Mouse (Mus musculus): ENCODE measurements around the gene Klhl5. TPM values are rescaled to one million over a fixed set of nuclear protein-coding genes. Genes with fewer than 3 reads are reported as not detected.

Gene Klhl5
- polyA plus RNA-seq, 1 experiment from 2014 or later = 25.3 TPM

DNA sequence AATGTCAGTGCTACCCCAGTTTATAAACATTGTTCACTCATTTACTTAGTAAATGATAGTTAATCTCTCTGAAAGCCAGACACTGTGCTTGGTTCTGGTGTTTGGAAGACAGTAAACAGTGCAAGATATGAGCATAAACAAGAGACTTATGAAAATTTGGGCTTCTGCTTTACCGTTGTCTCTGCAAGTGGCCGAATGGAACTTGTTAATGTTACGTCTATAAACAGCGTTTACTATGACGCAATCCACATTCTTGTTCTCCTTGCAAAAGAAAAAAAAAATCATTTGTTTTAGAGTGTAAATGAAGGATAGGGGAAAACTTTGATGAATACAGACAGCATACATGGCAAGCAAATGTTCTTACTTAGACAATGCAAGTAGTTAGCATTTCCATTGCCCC is 15.4 kb upstream of the Klhl5 start, which contains the start of gene Tmem156:
Gene Tmem156, minus strand, starts transcription at position 212 of the 400 bp plus-strand sequence.
- DNase-seq (ENCODE audit: low spot score) = no peak
- Histone ChIP-seq H3K27ac (ENCODE audit: low read depth, low read length) (no peak within 1 kb of the TSS), H3K9ac (ENCODE audit: low read depth, low read length) (no peak within 1 kb of the TSS), H3K27me3 (ENCODE audit: control insufficient read depth, insufficient read depth, low read length) (no peaks in the 10 kb centered on the region), H3K9me3 (ENCODE audit: control insufficient read depth, low read length) (no peaks in the 10 kb centered on the region), H3K4me2 (replicated peaks; ENCODE audit: low read depth, low read length) (no peak within 1 kb of the TSS), H3K4me1 (replicated peaks; ENCODE audit: control insufficient read depth, insufficient read depth, low read length) (no peaks in the 10 kb centered on the region), H3K4me3 (ENCODE audit: low read depth, low read length) (no peak within 1 kb of the TSS), H3K36me3 (ENCODE audit: control insufficient read depth, insufficient read depth, low read length) (no peaks in the 10 kb centered on the region)
- ATAC-seq (ENCODE audit: low FRiP score) = no peak
- WGBS = 89% methylated on average over 5 of the region's 5 CpGs

DNA sequence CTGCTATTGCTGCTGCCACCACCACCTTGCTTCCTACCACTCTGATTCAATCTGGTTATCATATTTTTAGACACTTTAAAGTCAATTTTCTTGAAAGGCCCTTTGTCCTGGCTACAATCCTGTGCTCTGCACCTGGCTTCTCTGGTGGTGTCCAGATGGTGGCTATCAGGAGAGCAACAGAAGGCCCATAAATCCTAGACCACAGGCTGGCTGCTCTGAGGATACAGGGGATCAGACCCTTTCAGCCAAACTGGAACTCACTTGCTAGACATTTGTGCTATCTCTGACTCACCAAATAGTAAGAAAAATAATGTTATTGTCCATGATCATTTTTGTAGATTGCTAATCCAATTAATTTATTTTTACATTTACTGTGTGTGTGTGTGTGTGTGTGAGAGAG is 13.6 kb upstream of the Klhl5 start:
- no peak overlapping the region for H3K9ac ChIP-seq (ENCODE audit: low read depth, low read length)
- no peak overlapping the region for H3K4me2 ChIP-seq (replicated peaks; ENCODE audit: low read depth, low read length)
- DNase-seq (ENCODE audit: low spot score) = no peak
- no peak overlapping the region for H3K27ac ChIP-seq (ENCODE audit: low read depth, low read length)
- H3K9me3 ChIP-seq (ENCODE audit: control insufficient read depth, low read length) = no peaks in the 10 kb centered on the region
- no peaks in the 10 kb centered on the region for H3K27me3 ChIP-seq (ENCODE audit: control insufficient read depth, insufficient read depth, low read length)
- no peak for ATAC-seq (ENCODE audit: low FRiP score)
- no peaks in the 10 kb centered on the region for H3K36me3 ChIP-seq (ENCODE audit: control insufficient read depth, insufficient read depth, low read length)
- no peaks in the 10 kb centered on the region for H3K4me1 ChIP-seq (replicated peaks; ENCODE audit: control insufficient read depth, insufficient read depth, low read length)
- no peak overlapping the region for H3K4me3 ChIP-seq (ENCODE audit: low read depth, low read length)

DNA sequence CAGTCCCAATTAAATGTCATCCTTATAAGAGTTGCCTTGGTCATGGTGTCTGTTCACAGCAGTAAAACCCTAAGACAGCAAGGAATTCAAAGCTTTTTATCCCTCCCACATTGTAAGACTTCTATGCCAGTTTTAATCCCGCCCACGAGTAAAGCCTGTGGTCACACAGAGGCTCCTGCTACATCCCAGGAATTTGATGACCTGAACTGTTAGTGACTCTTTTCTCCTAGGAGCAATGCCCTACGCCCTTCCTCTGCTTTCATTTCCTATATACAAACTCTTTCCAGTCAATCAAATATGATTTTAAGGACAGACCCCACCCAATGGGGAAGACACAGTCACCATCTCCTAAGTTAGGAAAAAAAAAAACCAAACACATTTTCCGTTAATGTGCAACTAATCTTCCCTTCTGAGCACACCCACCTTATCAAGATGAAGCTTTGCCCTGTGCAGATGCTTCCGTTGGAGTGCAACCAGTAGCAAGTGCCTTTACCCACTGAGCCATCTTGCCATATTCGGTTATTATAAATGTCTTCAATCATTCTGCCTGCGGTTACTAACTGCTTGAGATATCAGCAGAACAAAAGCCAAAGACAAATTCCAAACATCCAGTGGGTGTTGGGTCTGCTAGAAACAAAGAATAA is 12.3 kb upstream of the Klhl5 start:
- H3K9ac ChIP-seq (ENCODE audit: low read depth, low read length) = no peak overlapping the region
- ATAC-seq (ENCODE audit: low FRiP score) (no peak), DNase-seq (ENCODE audit: low spot score) (no peak)
- 91% methylated on average over 7 of the region's 7 CpGs for WGBS
- no peaks in the 10 kb centered on the region for H3K36me3 ChIP-seq (ENCODE audit: control insufficient read depth, insufficient read depth, low read length)
- no peaks in the 10 kb centered on the region for H3K27me3 ChIP-seq (ENCODE audit: control insufficient read depth, insufficient read depth, low read length)
- no peaks in the 10 kb centered on the region for H3K4me1 ChIP-seq (replicated peaks; ENCODE audit: control insufficient read depth, insufficient read depth, low read length)
- no peak overlapping the region for H3K27ac ChIP-seq (ENCODE audit: low read depth, low read length)
- no peak overlapping the region for H3K4me2 ChIP-seq (replicated peaks; ENCODE audit: low read depth, low read length)
- H3K9me3 ChIP-seq (ENCODE audit: control insufficient read depth, low read length) = no peaks in the 10 kb centered on the region
- H3K4me3 ChIP-seq (ENCODE audit: low read depth, low read length) = no peak overlapping the region

DNA sequence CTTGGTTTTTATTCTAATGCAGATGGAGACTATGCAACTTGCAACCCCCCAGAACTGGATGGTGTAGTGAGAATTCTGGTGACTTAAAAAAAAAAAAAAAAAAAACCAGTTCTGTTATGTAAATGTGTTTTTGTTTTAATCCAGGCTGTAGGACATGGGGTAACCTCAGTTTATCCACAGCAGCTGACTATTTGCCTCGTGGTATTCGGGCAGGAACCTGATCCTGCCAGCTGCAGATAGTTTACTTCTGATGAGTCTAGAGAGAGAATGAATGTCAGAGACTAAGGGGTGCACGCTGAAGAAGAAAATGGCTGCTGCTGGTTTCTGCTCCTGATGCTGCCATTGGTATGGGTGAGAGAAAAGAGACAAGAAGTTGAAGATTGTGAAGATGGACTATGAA is 11.3 kb upstream of the Klhl5 start:
- no peaks in the 10 kb centered on the region for H3K4me1 ChIP-seq (replicated peaks; ENCODE audit: control insufficient read depth, insufficient read depth, low read length)
- H3K36me3 ChIP-seq (ENCODE audit: control insufficient read depth, insufficient read depth, low read length) = no peaks in the 10 kb centered on the region
- H3K27me3 ChIP-seq (ENCODE audit: control insufficient read depth, insufficient read depth, low read length) = no peaks in the 10 kb centered on the region
- no peaks in the 10 kb centered on the region for H3K9me3 ChIP-seq (ENCODE audit: control insufficient read depth, low read length)
- H3K4me2 ChIP-seq (replicated peaks; ENCODE audit: low read depth, low read length) = no peak overlapping the region
- ATAC-seq (ENCODE audit: low FRiP score) = no peak
- DNase-seq (ENCODE audit: low spot score) = no peak
- no peak overlapping the region for H3K9ac ChIP-seq (ENCODE audit: low read depth, low read length)
- no peak overlapping the region for H3K4me3 ChIP-seq (ENCODE audit: low read depth, low read length)
- WGBS = 86% methylated on average over 3 of the region's 3 CpGs
- H3K27ac ChIP-seq (ENCODE audit: low read depth, low read length) = no peak overlapping the region

DNA sequence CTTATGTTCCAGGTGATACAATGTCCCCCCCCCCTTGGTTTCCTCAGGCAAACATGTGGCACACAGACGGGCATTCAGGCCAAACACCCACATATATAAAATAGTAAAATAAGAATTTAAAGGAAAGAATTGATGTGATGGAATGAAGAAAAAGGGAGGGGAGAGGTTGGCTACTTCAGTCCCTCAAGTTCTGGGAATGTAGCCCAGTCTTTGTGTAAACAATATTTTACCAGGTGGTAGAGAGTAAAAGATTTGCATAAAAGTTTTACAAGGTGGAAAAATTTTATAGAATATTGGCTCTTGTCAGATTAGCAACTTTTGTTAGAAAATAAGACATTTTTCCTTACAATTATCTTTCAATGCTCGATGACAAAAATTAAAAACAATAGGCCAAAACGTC is 10.5 kb upstream of the Klhl5 start:
- H3K36me3 ChIP-seq (ENCODE audit: control insufficient read depth, insufficient read depth, low read length) = no peaks in the 10 kb centered on the region
- H3K4me1 ChIP-seq (replicated peaks; ENCODE audit: control insufficient read depth, insufficient read depth, low read length) = no peaks in the 10 kb centered on the region
- no peak overlapping the region for H3K4me3 ChIP-seq (ENCODE audit: low read depth, low read length)
- H3K9ac ChIP-seq (ENCODE audit: low read depth, low read length) = no peak overlapping the region
- DNase-seq (ENCODE audit: low spot score) (no peak), ATAC-seq (ENCODE audit: low FRiP score) (no peak)
- no peaks in the 10 kb centered on the region for H3K27me3 ChIP-seq (ENCODE audit: control insufficient read depth, insufficient read depth, low read length)
- no peak overlapping the region for H3K27ac ChIP-seq (ENCODE audit: low read depth, low read length)
- no peak overlapping the region for H3K4me2 ChIP-seq (replicated peaks; ENCODE audit: low read depth, low read length)
- 76% methylated on average over 3 of the region's 3 CpGs for WGBS
- H3K9me3 ChIP-seq (ENCODE audit: control insufficient read depth, low read length) = no peaks in the 10 kb centered on the region

DNA sequence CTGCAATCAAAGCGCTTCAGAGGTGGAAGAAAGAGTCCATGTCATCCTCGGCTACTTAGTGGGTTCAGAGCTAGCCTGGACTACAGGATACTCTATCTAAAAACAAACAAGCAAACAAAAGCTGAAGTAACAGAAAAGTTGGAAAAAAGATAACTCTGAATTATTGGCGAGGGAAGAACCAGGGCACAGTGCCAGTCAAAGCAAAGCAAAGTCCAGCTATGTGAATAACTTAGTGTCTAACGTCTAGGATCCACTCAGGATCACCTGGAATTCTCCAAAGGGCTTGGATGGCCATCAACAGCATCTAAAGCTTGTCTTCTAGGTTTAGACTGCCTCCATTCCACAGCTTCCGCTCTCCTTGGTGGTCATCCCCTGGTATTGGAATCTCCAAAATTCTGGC is 9.9 kb upstream of the Klhl5 start:
- H3K27me3 ChIP-seq (ENCODE audit: control insufficient read depth, insufficient read depth, low read length) = no peaks in the 10 kb centered on the region
- DNase-seq (ENCODE audit: low spot score) (no peak), ATAC-seq (ENCODE audit: low FRiP score) (no peak)
- no peak overlapping the region for H3K4me3 ChIP-seq (ENCODE audit: low read depth, low read length)
- H3K9ac ChIP-seq (ENCODE audit: low read depth, low read length) = no peak overlapping the region
- H3K9me3 ChIP-seq (ENCODE audit: control insufficient read depth, low read length) = no peaks in the 10 kb centered on the region
- H3K27ac ChIP-seq (ENCODE audit: low read depth, low read length) = no peak overlapping the region
- no peak overlapping the region for H3K4me2 ChIP-seq (replicated peaks; ENCODE audit: low read depth, low read length)
- H3K4me1 ChIP-seq (replicated peaks; ENCODE audit: control insufficient read depth, insufficient read depth, low read length) = no peaks in the 10 kb centered on the region
- WGBS = 91% methylated on average over 5 of the region's 5 CpGs
- no peaks in the 10 kb centered on the region for H3K36me3 ChIP-seq (ENCODE audit: control insufficient read depth, insufficient read depth, low read length)

DNA sequence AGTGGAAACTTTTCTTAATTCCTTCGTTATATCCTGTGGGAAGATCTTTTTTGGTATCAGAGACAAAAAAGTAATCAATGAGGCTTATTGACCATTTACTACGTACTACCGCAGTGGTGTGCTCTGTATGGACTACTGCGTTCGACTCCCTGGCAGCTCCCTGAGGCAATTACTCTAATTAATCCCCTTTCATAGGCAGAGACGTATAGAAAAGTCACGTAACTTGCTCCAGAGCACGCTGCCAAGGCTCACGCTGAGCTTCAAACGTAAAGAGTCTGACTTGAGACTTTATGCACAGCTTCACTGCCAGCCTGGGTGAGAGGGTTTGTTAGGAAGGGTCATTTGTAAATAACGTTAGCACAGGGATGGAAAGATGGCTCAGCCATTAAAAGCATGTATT is 7.3 kb upstream of the Klhl5 start:
- H3K4me2 ChIP-seq (replicated peaks; ENCODE audit: low read depth, low read length) = no peak overlapping the region
- ATAC-seq (ENCODE audit: low FRiP score) (no peak), DNase-seq (ENCODE audit: low spot score) (no peak)
- H3K9ac ChIP-seq (ENCODE audit: low read depth, low read length) = no peak overlapping the region
- no peak overlapping the region for H3K27ac ChIP-seq (ENCODE audit: low read depth, low read length)
- no peaks in the 10 kb centered on the region for H3K36me3 ChIP-seq (ENCODE audit: control insufficient read depth, insufficient read depth, low read length)
- no peaks in the 10 kb centered on the region for H3K4me1 ChIP-seq (replicated peaks; ENCODE audit: control insufficient read depth, insufficient read depth, low read length)
- 83% methylated on average over 11 of the region's 11 CpGs for WGBS
- H3K9me3 ChIP-seq (ENCODE audit: control insufficient read depth, low read length) = no peaks in the 10 kb centered on the region
- H3K27me3 ChIP-seq (ENCODE audit: control insufficient read depth, insufficient read depth, low read length) = no peaks in the 10 kb centered on the region
- no peak overlapping the region for H3K4me3 ChIP-seq (ENCODE audit: low read depth, low read length)

DNA sequence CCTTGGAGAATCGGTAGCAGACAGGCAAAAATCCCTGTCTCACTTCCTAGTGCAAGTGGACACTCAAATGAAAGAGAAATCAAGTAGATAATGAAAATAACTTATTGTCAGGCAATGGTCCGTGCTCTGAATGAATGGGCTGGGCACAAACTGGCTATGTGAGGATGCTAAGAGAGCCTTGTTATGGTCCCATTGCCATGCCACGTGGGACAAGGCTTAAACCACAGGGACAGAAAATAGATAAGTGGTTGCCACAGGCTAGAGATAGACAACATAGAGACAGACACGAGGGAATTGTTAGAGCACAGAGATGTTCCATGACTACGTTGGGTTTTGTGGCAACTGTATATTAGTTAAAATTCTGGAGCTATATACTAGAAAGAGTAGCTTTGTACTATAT is 6.1 kb upstream of the Klhl5 start:
- H3K4me3 ChIP-seq (ENCODE audit: low read depth, low read length) = no peak overlapping the region
- H3K27ac ChIP-seq (ENCODE audit: low read depth, low read length) = no peak overlapping the region
- no peaks in the 10 kb centered on the region for H3K27me3 ChIP-seq (ENCODE audit: control insufficient read depth, insufficient read depth, low read length)
- 85% methylated on average over 5 of the region's 5 CpGs for WGBS
- H3K4me2 ChIP-seq (replicated peaks; ENCODE audit: low read depth, low read length) = no peak overlapping the region
- no peak overlapping the region for H3K9ac ChIP-seq (ENCODE audit: low read depth, low read length)
- DNase-seq (ENCODE audit: low spot score) (no peak), ATAC-seq (ENCODE audit: low FRiP score) (no peak)
- H3K9me3 ChIP-seq (ENCODE audit: control insufficient read depth, low read length) = no peaks in the 10 kb centered on the region
- no peaks in the 10 kb centered on the region for H3K36me3 ChIP-seq (ENCODE audit: control insufficient read depth, insufficient read depth, low read length)
- H3K4me1 ChIP-seq (replicated peaks; ENCODE audit: control insufficient read depth, insufficient read depth, low read length) = no peaks in the 10 kb centered on the region

DNA sequence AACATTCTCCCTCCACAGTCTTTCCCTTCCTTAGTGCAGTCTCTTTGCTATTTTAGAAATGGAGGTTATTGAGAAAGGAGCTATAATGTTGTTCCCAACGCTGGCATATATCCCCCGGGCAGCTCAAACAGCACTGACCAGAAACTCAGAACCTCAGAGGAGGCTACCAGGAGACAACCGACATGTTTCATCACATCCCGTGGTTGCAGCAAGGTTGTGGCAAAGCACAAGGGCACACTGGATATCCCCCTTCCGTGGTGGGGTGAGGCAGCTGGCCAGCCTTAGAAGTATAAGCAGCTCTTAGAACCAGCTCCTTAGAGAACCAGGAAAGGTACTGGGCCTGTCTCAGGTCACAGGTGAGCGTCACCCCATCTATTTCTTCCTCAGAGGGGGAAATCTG is 5.7 kb upstream of the Klhl5 start:
- Histone ChIP-seq H3K36me3 (ENCODE audit: control insufficient read depth, insufficient read depth, low read length) (no peaks in the 10 kb centered on the region), H3K27ac (ENCODE audit: low read depth, low read length) (no peak overlapping the region), H3K4me2 (replicated peaks; ENCODE audit: low read depth, low read length) (no peak overlapping the region), H3K27me3 (ENCODE audit: control insufficient read depth, insufficient read depth, low read length) (no peaks in the 10 kb centered on the region), H3K4me1 (replicated peaks; ENCODE audit: control insufficient read depth, insufficient read depth, low read length) (no peaks in the 10 kb centered on the region), H3K9me3 (ENCODE audit: control insufficient read depth, low read length) (no peaks in the 10 kb centered on the region), H3K4me3 (ENCODE audit: low read depth, low read length) (no peak overlapping the region), H3K9ac (ENCODE audit: low read depth, low read length) (no peak overlapping the region)
- DNase-seq (ENCODE audit: low spot score) (no peak), ATAC-seq (ENCODE audit: low FRiP score) (no peak)
- 86% methylated on average over 6 of the region's 6 CpGs for WGBS
